Mouse (Mus musculus) inflammation-experienced regulatory T-cells, adult 16 weeks (primary cell): ENCODE measurements around the gene Ninj1. TPM values are rescaled to one million over a fixed set of nuclear protein-coding genes. Genes with fewer than 3 reads are reported as not detected.

Experiments used
- polyA plus RNA-seq: library from polyadenylated mRNA; unstranded; fragments of 100-300 nt; shearing (Covaris generic); gene quantifications from one replicate; pipeline ENCODE4 v1.2.1, GENCODE M21; 2017

The Ninj1 gene
- polyA plus RNA-seq: 38.8 TPM

GRCm38 (mm10) chr13:49187288-49188218, at the start of gene Ninj1:
TSS of gene Ninj1 (plus strand) at chr13:49187485.

GRCm38 (mm10) chr13:49147858-49148226, 39.4 kb upstream of the Ninj1 start, which contains the start of gene Wnk2:
TSS of gene Wnk2 (minus strand) at chr13:49148014.

GRCm38 (mm10) chr13:49215504-49216219, 28.4 kb downstream of the Ninj1 start, which contains the start of gene Card19:
TSS of gene Card19 (minus strand) at chr13:49216037.

Other genes starting within 250 kb of the Ninj1 start
- 15.9 TPM for gene Fam120a, start 219.5 kb upstream of the Ninj1 start, polyA plus RNA-seq
- gene Wnk2, start 39.5 kb upstream of the Ninj1 start, polyA plus RNA-seq: not detected
- gene Card19, start 28.6 kb downstream of the Ninj1 start, polyA plus RNA-seq: 59.4 TPM
- 44.3 TPM for gene Susd3, start 61.2 kb downstream of the Ninj1 start, polyA plus RNA-seq
- 23.4 TPM for gene Fgd3, start 132.8 kb downstream of the Ninj1 start, polyA plus RNA-seq
- gene Bicd2, start 154.1 kb downstream of the Ninj1 start, polyA plus RNA-seq: 14.7 TPM
- 16.0 TPM for gene Ippk, start 233.8 kb downstream of the Ninj1 start, polyA plus RNA-seq